Mouse (Mus musculus): ENCODE measurements around the gene Mycbp2.

Gene Mycbp2

GRCm38 (mm10) chr14:103072731-103073130, 273.9 kb downstream of the Mycbp2 start:
- no peak for DNase-seq (ENCODE audit: low spot score)

DNA sequence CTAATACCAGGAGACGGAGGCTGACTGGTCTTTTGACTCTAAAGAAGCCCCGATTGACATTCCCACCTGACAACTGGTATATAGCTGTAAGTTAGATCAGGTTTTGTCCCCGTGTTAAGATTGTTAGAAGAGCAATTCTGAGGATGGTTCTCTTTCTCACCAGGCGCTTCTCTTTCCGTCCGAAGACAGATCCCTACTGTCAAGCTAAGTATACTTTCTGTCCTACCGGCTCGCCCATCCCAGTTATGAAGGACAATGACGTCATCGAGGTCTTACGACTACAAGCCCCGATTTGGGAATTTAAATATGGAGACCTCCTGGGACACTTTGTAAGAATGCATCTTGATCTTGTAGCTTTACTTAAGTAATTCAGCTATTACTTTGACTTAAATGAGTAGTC, 275.1 kb downstream of the Mycbp2 start:
- no peak for DNase-seq (ENCODE audit: low spot score)

DNA sequence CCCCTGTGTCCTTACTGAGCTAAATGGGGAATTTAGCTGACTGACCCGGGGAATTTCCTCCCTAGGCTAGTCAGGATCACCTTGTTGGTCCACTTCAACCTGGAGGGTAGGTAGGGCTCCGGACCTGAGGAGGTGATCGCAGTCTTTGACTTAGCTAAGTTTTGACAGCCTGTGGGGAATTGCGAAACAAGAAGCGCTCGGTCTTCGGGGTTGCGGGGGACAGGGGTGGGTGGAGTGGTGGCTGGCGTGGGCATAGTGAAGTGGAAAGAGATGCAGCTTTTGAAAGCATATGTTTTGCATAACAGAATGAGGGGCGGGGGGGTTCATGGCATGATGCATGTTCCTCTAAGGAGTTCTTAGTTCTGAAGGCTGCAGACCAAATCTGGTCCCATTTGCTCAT, 275.8 kb downstream of the Mycbp2 start:
- DNase-seq (ENCODE audit: low spot score), result no peak

GRCm38 (mm10) chr14:103069864-103070611, 276.6 kb downstream of the Mycbp2 start, which contains the start of gene Cln5:
Cln5 (plus strand) TSS chr14:103070216.
- DNase-seq (ENCODE audit: low spot score), result peak; percentile 85

GRCm38 (mm10) chr14:103069465-103069863, 277.1 kb downstream of the Mycbp2 start:
- DNase-seq (ENCODE audit: low spot score), result no peak

- no peak for DNase-seq (ENCODE audit: low spot score)
Measured at GRCm38 (mm10) chr14:103065294-103066167, 281.1 kb downstream of the Mycbp2 start.

All from left cerebral cortex, adult 11 months (tissue).